In the genomic region with DNA sequence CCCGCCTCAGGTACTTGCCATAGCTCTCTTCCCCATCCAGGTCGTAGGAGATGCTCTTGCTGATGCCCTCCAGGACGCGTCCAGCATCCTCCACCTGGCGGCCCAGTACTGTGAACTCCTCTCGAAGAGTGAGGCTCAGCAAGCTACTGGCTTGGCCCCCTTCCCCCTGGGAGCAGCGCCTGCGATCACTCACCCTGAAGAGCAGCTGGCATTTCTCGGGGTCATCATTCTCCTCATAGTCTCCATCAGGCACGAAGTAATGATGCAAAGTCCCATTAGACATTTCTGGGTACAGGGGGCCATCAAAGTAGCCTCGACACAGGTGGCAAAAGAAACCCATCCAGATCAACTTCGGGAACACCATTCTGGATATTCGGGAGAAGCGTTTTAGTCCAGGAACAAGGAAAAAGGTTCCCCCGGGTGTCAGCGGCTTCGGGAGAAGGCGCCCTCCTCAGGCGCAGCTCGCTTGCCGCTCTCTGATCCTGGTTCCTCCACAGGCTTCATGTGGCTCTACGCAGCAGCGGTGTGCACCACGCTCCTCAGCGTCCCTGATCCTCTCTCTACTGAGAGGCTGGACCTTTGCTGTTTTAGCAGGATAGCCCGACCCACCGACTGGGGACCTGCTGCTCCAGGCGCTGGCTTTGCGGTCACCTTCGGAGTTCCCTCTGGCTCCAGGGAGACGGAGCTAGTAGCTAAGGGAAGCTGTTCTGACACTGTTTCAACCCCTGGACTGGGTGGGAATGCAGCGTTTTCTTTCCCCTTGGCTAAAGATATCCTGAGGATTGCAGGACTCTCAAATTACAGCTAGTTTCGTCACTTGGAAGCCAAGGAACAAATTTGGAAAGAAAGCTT, we compare ENCODE assay signal across 9 mouse cellular contexts. TPM values are rescaled to one million over a fixed set of nuclear protein-coding genes. Genes with fewer than 3 reads are reported as not detected.
DNase-seq lines count a peak whose midpoint lies in the region; ATAC-seq lines count a peak whose summit lies in the region.
"Had no signal": no experiment of that assay in that cellular context is flagged by ENCODE, and none has a peak within 500 bp of the region (broad histone marks: within the 10 kb centered on the region; RNA-seq: fewer than 3 reads in every experiment).

Fibin (minus strand) TSS at position 752 of the 852 bp plus-strand sequence.

- H3K27ac ChIP-seq in intestine, embryonic 15.5 days, result peak within 1 kb of the TSS; percentile 68

- no peaks in the 10 kb centered on the region for H3K9me3 ChIP-seq in intestine, embryonic 15.5 days
- H3K9me3 ChIP-seq: G1E had no signal

- H3K4me2 ChIP-seq in intestine, embryonic 15.5 days (replicated peaks), result peak within 1 kb of the TSS; percentile 68

- 1% methylated on average over 33 of the region's 33 CpGs for WGBS in intestine, embryonic 15.5 days

- no peaks in the 10 kb centered on the region for H3K36me3 ChIP-seq in intestine, embryonic 15.5 days
- H3K36me3 ChIP-seq: G1E had no signal

- H3K4me1 ChIP-seq in intestine, embryonic 15.5 days (replicated peaks), result 0 out of 2 replicates have a peak, but pooled peaks cover 2% of the 10 kb centered on the region

- no peaks in the 10 kb centered on the region for H3K27me3 ChIP-seq in intestine, embryonic 15.5 days (replicated peaks)

- ATAC-seq in intestine, embryonic 15.5 days, result peak; percentile 92

- intact Hi-C loops in gastrocnemius, postnatal 36 days (cut with DNase I), result loop anchor here (5.0 kb wide), 1 partner anchor 130 kb away; no protein-coding TSS in a partner anchor
- intact Hi-C loops in left cerebral cortex, postnatal 14 days (cut with DNase I), result loop anchor here (5.0 kb wide), 1 partner anchor 135 kb away; no protein-coding TSS in a partner anchor

- DNase-seq in WW6 (ENCODE audit: low read depth, low spot score) (peak; percentile 22), MN1 (ENCODE audit: low spot score) (no peak)
- peak; percentile 35 for DNase-seq in embryo, embryonic 11.5 days (ENCODE audit: low read depth, low spot score)
- peak; percentile 51 to 65 for DNase-seq in gastrocnemius, postnatal 36 days
- peak; percentile 37 to 52 for DNase-seq in left cerebral cortex, postnatal 14 days (ENCODE audit: low spot score in 2 of 2)
- peak; percentile 60 for DNase-seq in mesoderm, embryonic 11.5 days (ENCODE audit: low read depth, low spot score)
- DNase-seq in right cerebral cortex, postnatal 4 days, result peak; percentile 45

- peak within 1 kb of the TSS; percentile 64 for H3K9ac ChIP-seq in intestine, embryonic 15.5 days

- peak within 1 kb of the TSS; percentile 48 for H3K4me3 ChIP-seq in intestine, embryonic 15.5 days (replicated peaks)

RNA-seq across cellular contexts. Expression of gene Fibin, which starts in this region (rescaled TPM):
- 10 to 100 TPM; 13.9 to 18.6 TPM for total RNA-seq in gastrocnemius, postnatal 36 days (2021)
- polyA plus RNA-seq in intestine, embryonic 15.5 days (2015; fragmentation: Nextera tagmentation; extraction: Ambion mirVana), result 26.4 and 31.0 TPM in 2 replicates
- total RNA-seq in left cerebral cortex, postnatal 14 days (2021), result 1 to 10 TPM; 4.0 to 5.5 TPM
- total RNA-seq: G1E had no signal
- polyA plus RNA-seq: G1E had no signal
